Mouse (Mus musculus): Measurements from ENCODE around the gene Rab5c. TPM values are rescaled to one million over a fixed set of nuclear protein-coding genes. Genes with fewer than 3 reads are reported as not detected.

Gene Rab5c
- polyA plus RNA-seq, 1 experiment from 2014 or later: 18.4 TPM

DNA sequence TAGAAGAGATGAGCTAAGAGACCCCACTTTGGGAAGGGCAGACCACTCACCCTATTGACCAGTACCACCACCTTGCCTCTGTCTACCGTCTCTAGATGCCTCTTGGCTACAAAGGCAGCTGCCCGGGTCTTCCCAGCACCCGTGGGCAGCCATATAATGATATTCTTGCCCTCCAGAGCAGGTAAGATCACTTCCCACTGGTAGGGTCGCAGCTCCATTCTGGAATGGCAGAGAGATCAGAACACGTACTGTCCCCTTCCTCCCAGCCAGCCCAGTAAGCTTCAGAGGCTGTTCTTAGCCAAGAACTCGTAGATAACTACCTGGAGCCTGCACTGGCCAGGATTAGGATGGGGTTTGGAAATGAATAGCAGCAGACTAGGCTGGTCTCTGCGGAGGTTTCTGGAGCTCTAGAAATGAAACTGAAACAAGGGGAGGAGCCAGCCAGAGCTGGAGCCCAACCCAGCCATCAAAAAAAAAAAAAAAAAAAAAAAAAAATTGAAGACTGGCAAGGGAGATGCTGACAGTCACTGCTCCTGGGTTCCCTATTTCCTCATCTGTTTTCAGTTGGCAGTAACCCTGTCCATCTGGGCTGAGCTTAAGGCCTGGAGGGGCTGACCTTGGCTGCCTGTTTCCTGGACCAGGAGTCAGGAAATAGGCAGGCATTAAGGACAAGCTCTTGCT lies 34.0 kb downstream of the Rab5c start, which contains the start of gene Dhx58:
TSS of gene Dhx58 (minus strand) at position 421 of the 681 bp plus-strand sequence.
- H3K9ac ChIP-seq (ENCODE audit: low read length): peak within 1 kb of the TSS; percentile 41; the same call in 1 of the 2 replicates
- H3K4me3 ChIP-seq (ENCODE audit: low read depth, low read length): peak within 1 kb of the TSS; percentile 19
- DNase-seq (ENCODE audit: low spot score) (no peak), ATAC-seq (ENCODE audit: low FRiP score, low TSS enrichment) (no peak; the same call in 1 of the 2 replicates)
- 57% methylated on average over 7 of the region's 7 CpGs for WGBS
- no peaks in the 10 kb centered on the region for H3K9me3 ChIP-seq (ENCODE audit: control insufficient read depth, low read length)
- peaks cover 25% of the 10 kb centered on the region for H3K36me3 ChIP-seq (ENCODE audit: control insufficient read depth, insufficient read depth, low read length)
- no peaks in the 10 kb centered on the region for H3K27me3 ChIP-seq (ENCODE audit: control insufficient read depth, insufficient read depth, low read length)
- 0 out of 2 replicates have a peak within 1 kb of the TSS, but pooled peaks have one; percentile 24 for H3K27ac ChIP-seq (replicated peaks)
- peak within 1 kb of the TSS; percentile 46 for H3K4me2 ChIP-seq (replicated peaks; ENCODE audit: low read depth)
- 0 out of 2 replicates have a peak, but pooled peaks cover 3% of the 10 kb centered on the region for H3K4me1 ChIP-seq (replicated peaks; ENCODE audit: control insufficient read depth, insufficient read depth)
- no peak for TF ChIP-seq CTCF (IDR thresholded peaks at IDR 0.05; ENCODE audit: low read depth)
- TF ChIP-seq EP300 (optimal IDR thresholded peaks at IDR 0.05): no peak

DNA sequence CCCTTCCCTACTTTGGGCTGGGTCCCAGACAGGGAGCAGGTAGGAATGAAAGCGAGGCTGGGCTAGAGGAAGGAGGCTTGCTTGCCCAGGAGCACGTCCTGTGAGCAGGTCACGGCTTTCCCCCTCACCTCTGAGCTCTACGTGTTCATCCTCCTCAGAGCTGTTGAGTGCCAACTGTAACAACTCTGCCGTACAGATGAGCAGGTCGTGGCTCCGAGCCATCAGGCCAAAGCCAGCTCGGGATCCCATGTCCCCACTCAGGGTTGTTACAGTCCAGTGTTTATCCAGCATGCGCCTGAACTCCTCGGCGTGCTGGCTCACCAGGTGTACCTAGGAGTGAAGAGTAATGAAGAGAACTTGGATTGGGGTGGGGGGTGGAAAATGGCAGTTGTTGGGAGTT lies 34.6 kb downstream of the Rab5c start:
- Histone ChIP-seq H3K9me3 (ENCODE audit: control insufficient read depth, low read length) (no peaks in the 10 kb centered on the region), H3K9ac (ENCODE audit: low read length) (no peak overlapping the region), H3K4me2 (replicated peaks; ENCODE audit: low read depth) (peak overlapping the region; percentile 46), H3K4me3 (ENCODE audit: low read depth, low read length) (no peak overlapping the region; the same call in 1 of the 2 replicates), H3K27ac (replicated peaks) (no peak overlapping the region), H3K27me3 (ENCODE audit: control insufficient read depth, insufficient read depth, low read length) (no peaks in the 10 kb centered on the region), H3K36me3 (ENCODE audit: control insufficient read depth, insufficient read depth, low read length) (peaks cover 20% of the 10 kb centered on the region), H3K4me1 (replicated peaks; ENCODE audit: control insufficient read depth, insufficient read depth) (0 out of 2 replicates have a peak, but pooled peaks cover 3% of the 10 kb centered on the region)
- 65% methylated on average over 11 of the region's 11 CpGs for WGBS
- no peak for TF ChIP-seq EP300 (optimal IDR thresholded peaks at IDR 0.05)
- no peak for TF ChIP-seq CTCF (IDR thresholded peaks at IDR 0.05; ENCODE audit: low read depth)
- ATAC-seq (ENCODE audit: low FRiP score, low TSS enrichment) (no peak), DNase-seq (ENCODE audit: low spot score) (peak; percentile 12)

DNA sequence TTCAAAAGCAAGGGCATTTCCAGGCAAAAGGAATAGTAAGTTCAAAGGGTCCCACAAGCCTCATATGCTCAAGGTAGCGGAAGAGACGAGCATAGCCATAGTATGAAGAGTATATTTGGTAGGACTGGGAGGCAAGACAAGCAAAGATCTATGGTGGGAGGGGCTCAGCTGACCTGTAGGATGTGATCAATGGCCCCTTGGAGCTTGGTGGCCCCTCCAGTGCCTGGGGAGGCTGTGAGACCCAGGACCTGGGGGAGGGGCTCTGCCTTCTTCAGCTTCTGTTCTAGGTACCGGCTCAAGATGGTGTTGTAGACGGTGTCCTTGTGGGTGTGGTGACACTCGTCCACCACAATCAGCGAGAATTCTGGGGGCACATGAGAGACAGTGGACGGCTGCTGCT lies 35.1 kb downstream of the Rab5c start:
- Histone ChIP-seq H3K27me3 (ENCODE audit: control insufficient read depth, insufficient read depth, low read length) (no peaks in the 10 kb centered on the region), H3K36me3 (ENCODE audit: control insufficient read depth, insufficient read depth, low read length) (peaks cover 20% of the 10 kb centered on the region), H3K4me1 (replicated peaks; ENCODE audit: control insufficient read depth, insufficient read depth) (0 out of 2 replicates have a peak, but pooled peaks cover 3% of the 10 kb centered on the region), H3K9me3 (ENCODE audit: control insufficient read depth, low read length) (no peaks in the 10 kb centered on the region), H3K9ac (ENCODE audit: low read length) (no peak overlapping the region), H3K4me2 (replicated peaks; ENCODE audit: low read depth) (peak overlapping the region; percentile 46), H3K27ac (replicated peaks) (no peak overlapping the region), H3K4me3 (ENCODE audit: low read depth, low read length) (peak overlapping the region; percentile 15)
- no peak for ATAC-seq (ENCODE audit: low FRiP score, low TSS enrichment)
- 43% methylated on average over 7 of the region's 7 CpGs for WGBS
- no peak for DNase-seq (ENCODE audit: low spot score)
- TF ChIP-seq CTCF (IDR thresholded peaks at IDR 0.05; ENCODE audit: low read depth) (no peak), EP300 (optimal IDR thresholded peaks at IDR 0.05) (no peak)

- 34% methylated on average over 19 of the region's 19 CpGs for WGBS
- DNase-seq (ENCODE audit: low spot score) (peak; percentile 76), ATAC-seq (ENCODE audit: low FRiP score, low TSS enrichment) (peak; percentile 51; the same call in 1 of the 2 replicates)
- Histone ChIP-seq H3K4me3 (ENCODE audit: low read depth, low read length) (peak overlapping the region; percentile 15), H3K27ac (replicated peaks) (no peak overlapping the region), H3K9me3 (ENCODE audit: control insufficient read depth, low read length) (no peaks in the 10 kb centered on the region), H3K4me2 (replicated peaks; ENCODE audit: low read depth) (peak overlapping the region; percentile 46), H3K9ac (ENCODE audit: low read length) (no peak overlapping the region), H3K27me3 (ENCODE audit: control insufficient read depth, insufficient read depth, low read length) (no peaks in the 10 kb centered on the region), H3K4me1 (replicated peaks; ENCODE audit: control insufficient read depth, insufficient read depth) (0 out of 2 replicates have a peak, but pooled peaks cover 3% of the 10 kb centered on the region), H3K36me3 (ENCODE audit: control insufficient read depth, insufficient read depth, low read length) (peaks cover 18% of the 10 kb centered on the region)
- TF ChIP-seq CTCF (IDR thresholded peaks at IDR 0.05; ENCODE audit: low read depth) (peak; percentile 97), EP300 (optimal IDR thresholded peaks at IDR 0.05) (no peak)
Observed at GRCm38 (mm10) chr11:100702081-100702851, 35.7 kb downstream of the Rab5c start.

- 15% methylated on average over 14 of the region's 14 CpGs for WGBS
- ATAC-seq (ENCODE audit: low FRiP score, low TSS enrichment): no peak
- no peak overlapping the region for H3K27ac ChIP-seq (replicated peaks)
- DNase-seq (ENCODE audit: low spot score): peak; percentile 58
- TF ChIP-seq CTCF (IDR thresholded peaks at IDR 0.05; ENCODE audit: low read depth) (no peak), EP300 (optimal IDR thresholded peaks at IDR 0.05) (no peak)
- peaks cover 14% of the 10 kb centered on the region for H3K36me3 ChIP-seq (ENCODE audit: control insufficient read depth, insufficient read depth, low read length)
- peak overlapping the region; percentile 35 for H3K4me2 ChIP-seq (replicated peaks; ENCODE audit: low read depth)
- H3K4me1 ChIP-seq (replicated peaks; ENCODE audit: control insufficient read depth, insufficient read depth): 0 out of 2 replicates have a peak, but pooled peaks cover 3% of the 10 kb centered on the region
- H3K4me3 ChIP-seq (ENCODE audit: low read depth, low read length): peak overlapping the region; percentile 12; the same call in 1 of the 2 replicates
- H3K9me3 ChIP-seq (ENCODE audit: control insufficient read depth, low read length): no peaks in the 10 kb centered on the region
- H3K9ac ChIP-seq (ENCODE audit: low read length): no peak overlapping the region
- no peaks in the 10 kb centered on the region for H3K27me3 ChIP-seq (ENCODE audit: control insufficient read depth, insufficient read depth, low read length)
Observed at GRCm38 (mm10) chr11:100701301-100701700, 36.7 kb downstream of the Rab5c start.
